Mouse (Mus musculus) embryonic fibroblast, embryonic 13.5 days (primary cell): ENCODE data around the gene Nos3. TPM values are rescaled to one million over a fixed set of nuclear protein-coding genes. Genes with fewer than 3 reads are reported as not detected.

Experiments
- H3K27ac ChIP-seq: 2 replicates; pipeline ENCODE4 v1.5.1; 2012; ENCODE audit warnings: low read length, control low read depth, inconsistent platforms; ENCODE audit not compliant: insufficient read depth
- H3K4me1 ChIP-seq: 2 replicates; pipeline ENCODE4 v1.6.1; 2011; ENCODE audit warnings: low read length; ENCODE audit not compliant: control insufficient read depth, insufficient read depth
- H3K4me3 ChIP-seq: 2 replicates; pipeline ENCODE4 v1.5.1; 2011; ENCODE audit warnings: mild to moderate bottlenecking, control low read depth, low read length; ENCODE audit not compliant: insufficient read depth
- CTCF ChIP-seq: IDR thresholded peaks from 2 replicates; pipeline ENCODE4 v1.5.1; 2011; ENCODE audit warnings: mild to moderate bottlenecking, control low read depth, low read length, moderate library complexity, borderline replicate concordance; ENCODE audit not compliant: insufficient read depth
- POLR2A ChIP-seq: IDR thresholded peaks from 2 replicates; pipeline ENCODE4 v1.6.1; 2011; ENCODE audit warnings: low read depth, mild to moderate bottlenecking, control low read depth, low read length, moderate library complexity
- polyA plus RNA-seq: library from polyadenylated mRNA; stranded (reverse); fragments of >200 nt; gene quantifications from 2 replicates; pipeline ENCODE4 v1.2.4, GENCODE M21; 2011; ENCODE audit warnings: low read depth; ENCODE audit not compliant: missing spikeins, insufficient read length

Nos3 gene
- polyA plus RNA-seq, 1 experiment = not detected

- no peak overlapping the region for H3K4me3 ChIP-seq
- H3K4me1 ChIP-seq = peaks cover 2% of the 10 kb centered on the region; the same call in 1 of the 2 replicates
- no peak for TF ChIP-seq CTCF
- TF ChIP-seq POLR2A = no peak
- no peak overlapping the region for H3K27ac ChIP-seq
Measured at GRCm38 (mm10) chr5:24329212-24329964, 35.2 kb upstream of the Nos3 start.

DNA sequence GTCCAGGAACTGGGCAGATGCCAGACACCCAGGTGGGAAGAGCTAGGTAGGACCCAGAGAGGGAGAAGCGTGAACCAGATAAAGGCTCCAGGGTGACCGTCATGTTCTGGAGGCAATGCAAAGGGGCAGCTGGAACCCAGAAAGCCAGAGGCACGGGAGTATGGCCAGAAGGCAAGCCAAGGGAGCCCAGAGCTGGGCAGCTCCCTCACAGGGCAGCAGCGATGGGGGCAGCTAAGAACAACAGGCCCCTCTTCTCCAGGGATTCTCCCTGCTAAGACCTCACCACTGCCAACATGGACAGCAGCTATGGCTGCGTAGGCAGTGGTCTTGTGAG lies 34.7 kb upstream of the Nos3 start:
- peaks cover 3% of the 10 kb centered on the region; the same call in 1 of the 2 replicates for H3K4me1 ChIP-seq
- no peak overlapping the region for H3K27ac ChIP-seq
- H3K4me3 ChIP-seq = no peak overlapping the region
- TF ChIP-seq POLR2A = no peak
- TF ChIP-seq CTCF = no peak

DNA sequence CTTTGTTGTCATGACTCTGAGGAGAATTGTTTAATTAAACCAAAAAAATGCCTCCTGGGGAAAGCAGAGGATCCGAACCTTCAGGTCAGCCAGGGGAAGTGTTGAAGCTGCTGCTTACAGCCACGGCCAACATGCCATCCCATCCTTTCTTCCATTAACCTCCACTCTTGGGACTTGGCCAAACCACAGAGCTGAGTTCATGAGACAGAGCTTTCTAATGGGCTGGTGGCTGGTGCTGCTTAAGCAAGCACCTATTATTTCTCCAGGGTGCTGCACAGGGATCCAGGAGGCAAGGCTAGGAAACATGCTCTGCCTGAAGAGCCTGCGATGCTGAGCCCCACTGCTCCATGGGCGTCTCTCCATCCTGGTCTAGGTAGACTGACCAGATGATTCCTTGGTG lies 32.2 kb upstream of the Nos3 start:
- Histone ChIP-seq H3K4me1 (peaks cover 5% of the 10 kb centered on the region; the same call in 1 of the 2 replicates), H3K27ac (no peak overlapping the region), H3K4me3 (no peak overlapping the region)
- TF ChIP-seq CTCF (no peak), POLR2A (no peak)

- H3K4me3 ChIP-seq = no peak overlapping the region
- TF ChIP-seq CTCF (no peak), POLR2A (no peak)
- H3K4me1 ChIP-seq = peaks cover 5% of the 10 kb centered on the region; the same call in 1 of the 2 replicates
- H3K27ac ChIP-seq = no peak overlapping the region
Measured at GRCm38 (mm10) chr5:24334749-24335148, 29.9 kb upstream of the Nos3 start.

GRCm38 (mm10) chr5:24335888-24336511 lies 28.6 kb upstream of the Nos3 start:
- peaks cover 5% of the 10 kb centered on the region; the same call in 1 of the 2 replicates for H3K4me1 ChIP-seq
- TF ChIP-seq POLR2A (no peak), CTCF (peak; percentile 95)
- no peak overlapping the region for H3K4me3 ChIP-seq
- H3K27ac ChIP-seq = no peak overlapping the region

DNA sequence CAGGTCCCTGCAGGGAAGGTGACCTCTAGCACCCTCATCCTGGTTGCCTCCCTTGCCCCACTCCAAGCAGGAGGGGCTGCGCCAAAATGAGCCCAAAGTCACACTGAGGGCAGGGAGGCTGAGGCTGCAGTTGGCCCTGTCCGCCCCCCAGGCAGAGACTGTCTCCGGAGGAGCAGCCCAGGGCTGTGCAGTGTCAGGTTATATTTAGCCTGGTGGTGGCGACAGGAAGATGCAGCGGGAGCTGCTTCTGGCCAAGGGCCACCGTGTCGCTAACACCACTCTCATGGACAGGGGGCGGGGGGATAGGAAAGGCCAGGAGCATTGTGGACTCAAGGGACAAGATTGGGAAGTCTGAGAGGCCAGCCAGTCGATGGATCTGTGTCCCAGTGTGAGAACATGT lies 27.2 kb upstream of the Nos3 start:
- Histone ChIP-seq H3K27ac (no peak overlapping the region), H3K4me3 (no peak overlapping the region), H3K4me1 (peaks cover 5% of the 10 kb centered on the region; the same call in 1 of the 2 replicates)
- TF ChIP-seq POLR2A = no peak
- TF ChIP-seq CTCF = no peak

DNA sequence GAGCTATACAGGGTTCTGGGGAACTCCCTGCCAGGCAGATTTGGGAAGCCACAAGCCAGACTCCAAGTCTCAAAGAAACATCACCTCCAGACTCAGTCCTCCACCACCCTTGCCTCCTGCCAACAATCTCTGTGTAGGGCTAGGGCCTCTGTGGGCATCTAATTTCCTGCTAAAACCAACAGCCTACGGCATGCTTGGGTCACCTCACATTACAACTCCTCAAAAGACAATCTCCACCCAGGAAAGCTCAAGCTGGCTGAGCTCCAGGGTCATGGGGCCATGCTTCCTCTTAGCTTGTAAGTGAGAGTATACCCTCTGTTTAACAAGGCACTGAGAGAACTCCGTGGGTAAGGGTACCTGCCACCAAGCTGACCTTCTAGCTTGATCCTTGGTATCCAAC lies 26.8 kb upstream of the Nos3 start:
- H3K4me1 ChIP-seq = 0 out of 2 replicates have a peak, but pooled peaks cover 3% of the 10 kb centered on the region
- TF ChIP-seq POLR2A = no peak
- TF ChIP-seq CTCF = no peak
- H3K27ac ChIP-seq = no peak overlapping the region
- no peak overlapping the region for H3K4me3 ChIP-seq

DNA sequence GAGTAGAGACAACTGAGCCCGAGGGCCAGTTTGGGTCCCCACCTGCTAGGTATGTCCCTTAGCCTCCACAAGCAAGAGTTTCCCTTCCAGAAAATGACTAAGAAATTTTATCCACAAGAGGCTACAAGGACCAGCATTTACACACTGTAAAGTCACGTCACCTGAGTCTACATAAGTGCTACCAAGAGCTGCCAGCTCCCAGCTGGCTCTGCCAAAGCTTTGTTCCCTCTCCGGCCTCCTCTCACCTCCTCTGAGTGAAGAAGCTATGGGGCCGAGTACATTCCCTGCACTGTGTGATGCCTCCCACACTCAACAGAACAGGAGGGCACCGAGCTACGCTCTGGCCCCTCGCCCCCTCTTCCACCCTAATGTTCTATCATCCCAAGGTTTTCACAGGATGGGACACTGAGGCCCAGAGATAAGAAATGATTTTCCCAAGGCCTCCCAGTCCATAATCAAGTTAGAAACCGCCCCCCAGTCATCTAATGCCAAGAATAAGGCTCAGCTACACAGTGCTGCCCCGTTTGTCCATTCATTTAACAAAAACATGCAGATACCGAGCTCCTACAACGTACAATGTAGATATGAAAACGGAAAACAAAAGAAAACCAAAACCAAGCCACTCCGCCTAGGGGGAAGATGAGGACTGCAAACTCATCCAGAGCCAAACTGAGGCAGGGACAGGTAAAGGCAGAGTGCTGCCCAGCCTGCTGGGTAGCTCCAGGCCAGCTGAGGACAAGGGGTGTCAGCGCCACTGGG lies 22.2 kb upstream of the Nos3 start:
- Histone ChIP-seq H3K4me1 (no peaks in the 10 kb centered on the region), H3K4me3 (no peak overlapping the region), H3K27ac (no peak overlapping the region)
- TF ChIP-seq CTCF (no peak), POLR2A (no peak)

DNA sequence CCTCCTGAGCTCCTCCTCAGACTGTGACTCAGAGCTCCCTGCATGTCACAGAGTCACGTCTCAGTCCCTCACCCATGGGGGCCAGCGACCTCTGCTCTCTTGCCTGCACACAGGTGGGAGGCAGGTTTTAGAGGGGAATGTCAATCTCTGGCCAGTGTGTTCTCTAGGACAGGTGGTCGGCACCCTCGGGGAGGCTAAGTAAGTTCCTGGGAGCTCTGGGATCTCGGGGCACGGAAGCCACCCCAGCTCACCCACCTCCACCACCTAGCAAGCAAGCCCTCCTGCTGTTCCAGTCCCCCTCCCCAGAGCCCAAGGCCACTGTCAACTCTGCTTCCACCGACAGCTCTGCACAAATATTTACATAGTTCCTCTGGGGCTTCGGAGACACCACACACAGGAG lies 21.6 kb upstream of the Nos3 start:
- no peak overlapping the region for H3K4me3 ChIP-seq
- H3K27ac ChIP-seq = no peak overlapping the region
- no peak for TF ChIP-seq POLR2A
- TF ChIP-seq CTCF = no peak
- no peaks in the 10 kb centered on the region for H3K4me1 ChIP-seq

DNA sequence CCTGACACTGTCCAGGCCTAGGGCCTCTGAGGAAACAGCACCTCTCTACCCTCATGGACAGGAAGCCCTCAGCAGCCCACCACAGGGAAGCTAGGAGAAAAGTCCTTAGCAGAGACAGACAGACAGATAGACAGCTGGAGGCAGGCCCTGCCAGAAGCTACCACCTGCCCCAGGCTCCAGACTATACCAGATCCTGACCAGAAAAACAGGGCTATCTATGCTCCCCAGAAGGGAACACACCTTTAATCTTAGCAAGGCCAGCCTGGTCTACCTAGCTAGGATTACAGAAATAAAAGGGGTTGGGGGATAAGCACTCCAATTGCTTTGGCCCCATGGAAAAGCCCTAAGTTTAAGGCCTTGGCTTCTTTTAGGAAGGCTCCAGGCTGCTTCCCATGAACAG lies 21.2 kb upstream of the Nos3 start:
- no peak for TF ChIP-seq POLR2A
- no peak for TF ChIP-seq CTCF
- Histone ChIP-seq H3K27ac (no peak overlapping the region), H3K4me3 (no peak overlapping the region), H3K4me1 (no peaks in the 10 kb centered on the region)
